Mouse (Mus musculus) liver, postnatal 0 days (tissue): Measurements from ENCODE around the gene Perp.

Experiments
- CTCF ChIP-seq: sonication (generic); IDR thresholded peaks from 2 replicates; pipeline ENCODE4 v1.5.1; 2016; ENCODE audit warnings: antibody characterized with exemption, low read depth
- EP300 ChIP-seq: IDR thresholded peaks from 2 replicates; pipeline ENCODE4 v1.6.1; 2016; ENCODE audit warnings: antibody characterized with exemption, low read depth, mild to moderate bottlenecking

DNA sequence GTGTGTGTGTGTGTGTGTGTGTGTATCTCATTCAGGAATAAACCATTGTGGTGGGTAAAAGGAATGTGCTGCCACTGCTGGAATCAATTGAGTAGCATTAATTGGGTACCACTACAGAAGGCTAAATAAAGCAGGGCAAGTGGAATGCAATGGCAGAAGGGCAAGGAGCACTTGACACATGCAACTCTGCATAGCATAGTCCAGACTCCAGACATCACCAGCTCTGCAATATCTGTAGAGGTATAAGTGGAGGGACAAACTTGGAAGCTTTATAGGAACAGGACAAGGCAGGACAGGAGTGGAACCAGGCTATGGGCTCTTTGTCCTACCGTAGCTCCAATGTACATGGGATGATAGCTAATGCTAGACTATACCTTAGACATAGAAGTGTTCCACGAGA, 33.1 kb upstream of the Perp start:
- no peak for TF ChIP-seq EP300
- no peak for TF ChIP-seq CTCF
